Mouse (Mus musculus): ENCODE results near the gene Olfr16.

Gene Olfr16

GRCm38 (mm10) chr1:172950160-172950559 lies at the start of gene Olfr16:
Olfr16 (plus strand) TSS chr1:172950409.
- DNase-seq (ENCODE audit: low read depth, low spot score): no peak

- DNase-seq (ENCODE audit: low read depth, low spot score): no peak
Measured at GRCm38 (mm10) chr1:172903313-172903712, 46.9 kb upstream of the Olfr16 start.

- no peak for DNase-seq (ENCODE audit: low read depth, low spot score)
Measured at GRCm38 (mm10) chr1:172917115-172917514, 33.1 kb upstream of the Olfr16 start.

- DNase-seq (ENCODE audit: low read depth, low spot score): no peak
Measured at GRCm38 (mm10) chr1:172918450-172918849, 31.8 kb upstream of the Olfr16 start.

- no peak for DNase-seq (ENCODE audit: low read depth, low spot score)
Measured at GRCm38 (mm10) chr1:172932197-172932596, 18.0 kb upstream of the Olfr16 start.

- DNase-seq (ENCODE audit: low read depth, low spot score): no peak
Measured at GRCm38 (mm10) chr1:172951171-172951720, 1.0 kb downstream of the Olfr16 start.

GRCm38 (mm10) chr1:172955376-172955775 lies 5.2 kb downstream of the Olfr16 start:
- no peak for DNase-seq (ENCODE audit: low read depth, low spot score)

GRCm38 (mm10) chr1:172960452-172960851 lies 10.2 kb downstream of the Olfr16 start:
- DNase-seq (ENCODE audit: low read depth, low spot score): no peak

GRCm38 (mm10) chr1:172989794-172990634 lies 39.8 kb downstream of the Olfr16 start:
- no peak for DNase-seq (ENCODE audit: low read depth, low spot score)

GRCm38 (mm10) chr1:172990635-172991009 lies 40.4 kb downstream of the Olfr16 start:
- no peak for DNase-seq (ENCODE audit: low read depth, low spot score)

Data from brain, embryonic 18.5 days (tissue).